Mouse (Mus musculus) G1E (cell line): ENCODE measurements around the gene Pcdh17.

Experiments
- CTCF ChIP-seq: IDR thresholded peaks from 2 replicates; pipeline ENCODE4 v1.5.1; 2012; ENCODE audit warnings: low read depth, low read length, inconsistent platforms, mixed read lengths
- TAL1 ChIP-seq: conservative IDR thresholded peaks from 2 replicates; pipeline ENCODE4 v1.6.1; 2012; ENCODE audit warnings: low read depth, low read length, inconsistent platforms, mixed read lengths

DNA sequence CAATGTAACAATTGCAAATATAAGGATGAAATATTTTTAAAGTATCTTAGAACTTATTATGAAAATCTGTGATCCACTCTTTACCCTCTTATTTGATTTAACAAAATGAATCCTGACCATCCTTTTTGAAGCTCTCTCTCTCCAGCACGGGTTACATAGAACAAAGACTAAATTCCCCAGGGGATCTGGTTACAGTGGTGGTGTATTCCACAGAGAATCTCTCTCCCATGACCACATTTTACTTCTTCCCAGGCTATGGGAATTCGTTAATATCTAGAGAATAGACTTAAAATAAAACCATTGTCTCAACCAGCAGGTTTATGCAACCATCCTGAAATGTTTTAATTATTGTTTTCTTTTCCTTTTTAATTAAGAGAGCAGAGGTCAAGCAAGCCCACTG, 89.0 kb downstream of the Pcdh17 start:
- TF ChIP-seq CTCF (no peak), TAL1 (no peak)
